Mouse (Mus musculus) embryonic fibroblast, embryonic 13.5 days (primary cell): ENCODE results near the gene Pbp2. TPM values are rescaled to one million over a fixed set of nuclear protein-coding genes. Genes with fewer than 3 reads are reported as not detected.

Experiments used
- H3K27ac ChIP-seq: 2 replicates; pipeline ENCODE4 v1.5.1; 2012; ENCODE audit warnings: low read length, control low read depth, inconsistent platforms; ENCODE audit not compliant: insufficient read depth
- H3K4me1 ChIP-seq: 2 replicates; pipeline ENCODE4 v1.6.1; 2011; ENCODE audit warnings: low read length; ENCODE audit not compliant: control insufficient read depth, insufficient read depth
- H3K4me3 ChIP-seq: 2 replicates; pipeline ENCODE4 v1.5.1; 2011; ENCODE audit warnings: mild to moderate bottlenecking, control low read depth, low read length; ENCODE audit not compliant: insufficient read depth
- CTCF ChIP-seq: IDR thresholded peaks from 2 replicates; pipeline ENCODE4 v1.5.1; 2011; ENCODE audit warnings: mild to moderate bottlenecking, control low read depth, low read length, moderate library complexity, borderline replicate concordance; ENCODE audit not compliant: insufficient read depth
- POLR2A ChIP-seq: IDR thresholded peaks from 2 replicates; pipeline ENCODE4 v1.6.1; 2011; ENCODE audit warnings: low read depth, mild to moderate bottlenecking, control low read depth, low read length, moderate library complexity
- polyA plus RNA-seq: library from polyadenylated mRNA; stranded (reverse); fragments of >200 nt; gene quantifications from 2 replicates; pipeline ENCODE4 v1.2.4, GENCODE M21; 2011; ENCODE audit warnings: low read depth; ENCODE audit not compliant: missing spikeins, insufficient read length

Pbp2 gene
- polyA plus RNA-seq, 1 experiment: 1.1 TPM

GRCm38 (mm10) chr6:135304576-135305260 is 5.5 kb downstream of the Pbp2 start:
- no peak for TF ChIP-seq CTCF
- no peak for TF ChIP-seq POLR2A

GRCm38 (mm10) chr6:135302421-135303125 is 7.6 kb downstream of the Pbp2 start:
- no peak overlapping the region for H3K4me3 ChIP-seq
- H3K4me1 ChIP-seq: peaks cover 9% of the 10 kb centered on the region
- no peak overlapping the region for H3K27ac ChIP-seq
- no peak for TF ChIP-seq POLR2A
- no peak for TF ChIP-seq CTCF

More at GRCm38 (mm10) chr6:135304576-135305260, 5.5 kb downstream of the Pbp2 start:
- Histone ChIP-seq H3K27ac (peak overlapping the region; percentile 60; the same call in 1 of the 2 replicates), H3K4me1 (peaks cover 9% of the 10 kb centered on the region), H3K4me3 (no peak overlapping the region)

GRCm38 (mm10) chr6:135300469-135300868 is 9.7 kb downstream of the Pbp2 start:
- TF ChIP-seq POLR2A: no peak
- no peak for TF ChIP-seq CTCF
- Histone ChIP-seq H3K4me3 (no peak overlapping the region), H3K4me1 (peaks cover 8% of the 10 kb centered on the region), H3K27ac (no peak overlapping the region)

GRCm38 (mm10) chr6:135299024-135299550 is 11.1 kb downstream of the Pbp2 start:
- Histone ChIP-seq H3K4me1 (peaks cover 2% of the 10 kb centered on the region; the same call in 1 of the 2 replicates), H3K4me3 (no peak overlapping the region), H3K27ac (no peak overlapping the region)
- no peak for TF ChIP-seq CTCF
- no peak for TF ChIP-seq POLR2A

- Histone ChIP-seq H3K4me1 (no peaks in the 10 kb centered on the region; the same call in 1 of the 2 replicates), H3K4me3 (no peak overlapping the region), H3K27ac (no peak overlapping the region)
- TF ChIP-seq CTCF (no peak), POLR2A (no peak)
Observed at GRCm38 (mm10) chr6:135297570-135297969, 12.6 kb downstream of the Pbp2 start.

GRCm38 (mm10) chr6:135296267-135296666 is 13.9 kb downstream of the Pbp2 start:
- Histone ChIP-seq H3K4me3 (no peak overlapping the region), H3K27ac (no peak overlapping the region), H3K4me1 (no peaks in the 10 kb centered on the region)
- no peak for TF ChIP-seq CTCF

GRCm38 (mm10) chr6:135295082-135295861 is 14.9 kb downstream of the Pbp2 start:
- no peaks in the 10 kb centered on the region for H3K4me1 ChIP-seq
- TF ChIP-seq CTCF: no peak
- TF ChIP-seq POLR2A: no peak
- no peak overlapping the region for H3K27ac ChIP-seq
- H3K4me3 ChIP-seq: no peak overlapping the region

- Histone ChIP-seq H3K27ac (no peak overlapping the region), H3K4me1 (no peaks in the 10 kb centered on the region), H3K4me3 (no peak overlapping the region)
- TF ChIP-seq POLR2A (no peak), CTCF (no peak)
Observed at GRCm38 (mm10) chr6:135294150-135294549, 16.1 kb downstream of the Pbp2 start.

- H3K4me1 ChIP-seq: no peaks in the 10 kb centered on the region
- TF ChIP-seq POLR2A (no peak), CTCF (no peak)
Observed at GRCm38 (mm10) chr6:135292391-135292790, 17.8 kb downstream of the Pbp2 start.

More at GRCm38 (mm10) chr6:135292391-135292790, 17.8 kb downstream of the Pbp2 start:
- no peak overlapping the region for H3K4me3 ChIP-seq
- H3K27ac ChIP-seq: no peak overlapping the region
